Mouse (Mus musculus) limb, embryonic 14.5 days (tissue): ENCODE data around the gene Hs2st1. TPM values are rescaled to one million over a fixed set of nuclear protein-coding genes. Genes with fewer than 3 reads are reported as not detected.

Source experiments
- ATAC-seq: fragments of 200-750 bp; cut with Nextera tagmentation; 2 replicates; pipeline ENCODE4 v1.8.0; 2017; ENCODE audit warnings: low read depth, moderate number of reproducible peaks, moderate TSS enrichment; ENCODE audit not compliant: low FRiP score
- DNase-seq: peaks from one replicate; pipeline ENCODE4 v3.0.0-alpha.2; 2015; ENCODE audit warnings: low spot score
- H3K27ac ChIP-seq: fragments of 300-500 bp; sonication (generic); replicated peaks from 2 replicates; pipeline ENCODE4 v1.5.1; 2014; ENCODE audit warnings: low read depth, mild to moderate bottlenecking, low read length, moderate library complexity, mixed read lengths
- H3K27me3 ChIP-seq: fragments of 300-500 bp; sonication (generic); 2 replicates; pipeline ENCODE4 v1.6.1; 2014; ENCODE audit warnings: low read length, mixed read lengths; ENCODE audit not compliant: control insufficient read depth, insufficient read depth
- H3K36me3 ChIP-seq: fragments of 300-500 bp; sonication (generic); 2 replicates; pipeline ENCODE4 v1.6.1; 2014; ENCODE audit warnings: mild to moderate bottlenecking, low read length, moderate library complexity, mixed read lengths; ENCODE audit not compliant: control insufficient read depth, insufficient read depth
- H3K4me1 ChIP-seq: fragments of 300-500 bp; sonication (generic); 2 replicates; pipeline ENCODE4 v1.6.1; 2014; ENCODE audit warnings: antibody characterized with exemption, low read length, mixed read lengths; ENCODE audit not compliant: control insufficient read depth, insufficient read depth
- H3K4me2 ChIP-seq: fragments of 300-500 bp; sonication (generic); replicated peaks from 2 replicates; pipeline ENCODE4 v1.6.1; 2014; ENCODE audit warnings: low read depth, mild to moderate bottlenecking, low read length, moderate library complexity; ENCODE audit not compliant: severe bottlenecking
- H3K4me3 ChIP-seq: fragments of 300-500 bp; sonication (generic); replicated peaks from 2 replicates; pipeline ENCODE4 v1.5.1; 2014; ENCODE audit warnings: low read length
- H3K9ac ChIP-seq: fragments of 300-500 bp; sonication (generic); 2 replicates; pipeline ENCODE4 v1.6.1; 2014; ENCODE audit warnings: mild to moderate bottlenecking, low read depth, low read length, moderate library complexity; ENCODE audit not compliant: severe bottlenecking
- H3K9me3 ChIP-seq: fragments of 300-500 bp; sonication (generic); 2 replicates; pipeline ENCODE4 v1.6.1; 2016; ENCODE audit warnings: low read length; ENCODE audit not compliant: control insufficient read depth
- POLR2A ChIP-seq: fragments of 200-500 bp; IDR thresholded peaks from 2 replicates; pipeline ENCODE4 v1.8.0; 2012; ENCODE audit warnings: inconsistent platforms, mild to moderate bottlenecking, moderate library complexity, borderline replicate concordance; ENCODE audit not compliant: insufficient read depth, insufficient read length; ENCODE audit errors: extremely low read depth
- WGBS: fragments of 180-500 bp; shearing (Covaris S2); extraction: QIAGEN DNeasy Blood & Tissue Kit; methylation state at CpG from one replicate; pipeline ENCODE4 v1.1.7; 2014; 5-methylcytosine and 5-hydroxymethylcytosine counted together
- polyA plus RNA-seq, 2 experiments: library from polyadenylated mRNA; depleted of rRNA in 1 of 2; stranded (reverse) in 1 of 2; unstranded in 1 of 2; fragments of >200 nt; fragmentation: Nextera tagmentation in 1 of 2; extraction: Ambion mirVana in 1 of 2; gene quantifications; 2 replicates each; pipeline versions ENCODE4 v1.2.1 to v1.2.3; 2012 to 2014

Hs2st1 gene
- polyA plus RNA-seq, 2 experiments, result 15.8 to 20.6 TPM

- DNase-seq (peak; percentile 25), ATAC-seq (0 out of 2 replicates have a peak, but pooled peaks have one; percentile 0)
- WGBS, result under 1% methylated on average over 37 of the region's 47 CpGs
These were observed 495 bp downstream of the Hs2st1 start for GRCm38 (mm10) chr3:144569401-144569971.

GRCm38 (mm10) chr3:144568861-144569361 is 1.1 kb downstream of the Hs2st1 start:
- no peak for DNase-seq
- ATAC-seq, result no peak
- no peaks in the 10 kb centered on the region for H3K27me3 ChIP-seq
- WGBS, result under 1% methylated on average over 21 of the region's 21 CpGs
- peak overlapping the region; percentile 88 for H3K9ac ChIP-seq
- TF ChIP-seq POLR2A, result no peak
- H3K9me3 ChIP-seq, result no peaks in the 10 kb centered on the region
- peaks cover 22% of the 10 kb centered on the region for H3K4me1 ChIP-seq
- H3K27ac ChIP-seq, result no peak overlapping the region
- H3K36me3 ChIP-seq, result peaks cover 13% of the 10 kb centered on the region
- H3K4me3 ChIP-seq, result peak overlapping the region; percentile 70
- peak overlapping the region; percentile 77 for H3K4me2 ChIP-seq

More at GRCm38 (mm10) chr3:144569401-144569971, 495 bp downstream of the Hs2st1 start:
- Histone ChIP-seq H3K27ac (peak overlapping the region; percentile 76), H3K36me3 (peaks cover 16% of the 10 kb centered on the region), H3K9me3 (no peaks in the 10 kb centered on the region), H3K27me3 (no peaks in the 10 kb centered on the region), H3K9ac (peak overlapping the region; percentile 88), H3K4me3 (peak overlapping the region; percentile 70), H3K4me1 (peaks cover 22% of the 10 kb centered on the region), H3K4me2 (peak overlapping the region; percentile 77)
- TF ChIP-seq POLR2A, result no peak

- no peak for ATAC-seq
- H3K27ac ChIP-seq, result no peak overlapping the region
- no peaks in the 10 kb centered on the region for H3K36me3 ChIP-seq
- H3K4me3 ChIP-seq, result no peak overlapping the region
- DNase-seq, result no peak
- no peak for TF ChIP-seq POLR2A
- peaks cover 11% of the 10 kb centered on the region for H3K4me1 ChIP-seq
- H3K4me2 ChIP-seq, result no peak overlapping the region
- H3K27me3 ChIP-seq, result no peaks in the 10 kb centered on the region
- H3K9ac ChIP-seq, result no peak overlapping the region
- WGBS, result 83% methylated on average over 7 of the region's 7 CpGs
- no peaks in the 10 kb centered on the region for H3K9me3 ChIP-seq
These were observed 4.8 kb downstream of the Hs2st1 start for GRCm38 (mm10) chr3:144565212-144565611.

- Histone ChIP-seq H3K36me3 (no peaks in the 10 kb centered on the region), H3K4me1 (peaks cover 11% of the 10 kb centered on the region), H3K27me3 (no peaks in the 10 kb centered on the region), H3K4me3 (no peak overlapping the region), H3K4me2 (no peak overlapping the region), H3K9ac (no peak overlapping the region), H3K27ac (no peak overlapping the region), H3K9me3 (no peaks in the 10 kb centered on the region)
- no peak for ATAC-seq
- DNase-seq, result no peak
- WGBS, result 90% methylated on average over 7 of the region's 7 CpGs
- no peak for TF ChIP-seq POLR2A
These were observed 6.1 kb downstream of the Hs2st1 start for GRCm38 (mm10) chr3:144563916-144564315.

GRCm38 (mm10) chr3:144561511-144562250 is 8.3 kb downstream of the Hs2st1 start:
- H3K4me1 ChIP-seq, result peaks cover 13% of the 10 kb centered on the region
- H3K4me2 ChIP-seq, result no peak overlapping the region
- DNase-seq, result no peak
- H3K27ac ChIP-seq, result no peak overlapping the region
- 75% methylated on average over 22 of the region's 22 CpGs for WGBS
- no peaks in the 10 kb centered on the region for H3K9me3 ChIP-seq
- H3K9ac ChIP-seq, result no peak overlapping the region
- no peaks in the 10 kb centered on the region for H3K27me3 ChIP-seq
- no peak for ATAC-seq
- no peak for TF ChIP-seq POLR2A
- no peak overlapping the region for H3K4me3 ChIP-seq
- H3K36me3 ChIP-seq, result no peaks in the 10 kb centered on the region
